Mouse (Mus musculus): ENCODE data around the gene Zfp975. TPM values are rescaled to one million over a fixed set of nuclear protein-coding genes. Genes with fewer than 3 reads are reported as not detected.

The Zfp975 gene
- polyA plus RNA-seq, 1 experiment from 2014 or later, result 9.1 TPM

Other genes starting within 250 kb of the Zfp975 start
- not detected in 2 replicates for gene 4933421I07Rik, start 244.6 kb downstream of the Zfp975 start, polyA plus RNA-seq (2015; fragmentation: Nextera tagmentation; extraction: Ambion mirVana)
- 12.9 and 14.9 TPM in 2 replicates for gene Zfp141, start 187.0 kb downstream of the Zfp975 start, polyA plus RNA-seq (2015; fragmentation: Nextera tagmentation; extraction: Ambion mirVana)
- not detected in 2 replicates for gene Gm21028, start 114.2 kb downstream of the Zfp975 start, polyA plus RNA-seq (2015; fragmentation: Nextera tagmentation; extraction: Ambion mirVana)
- 1.8 and 2.2 TPM in 2 replicates for gene Zfp977, start 100.2 kb downstream of the Zfp975 start, polyA plus RNA-seq (2015; fragmentation: Nextera tagmentation; extraction: Ambion mirVana)
- 3.7 and 3.8 TPM in 2 replicates for gene Zfp976, start 50.2 kb downstream of the Zfp975 start, polyA plus RNA-seq (2015; fragmentation: Nextera tagmentation; extraction: Ambion mirVana)
- gene Gm17067, start 34.3 kb upstream of the Zfp975 start, polyA plus RNA-seq (2015; fragmentation: Nextera tagmentation; extraction: Ambion mirVana), result not detected in 2 replicates
- gene Vmn2r62, start 100.8 kb upstream of the Zfp975 start, polyA plus RNA-seq (2015; fragmentation: Nextera tagmentation; extraction: Ambion mirVana), result not detected in 2 replicates
- gene Gm2381, start 174.5 kb upstream of the Zfp975 start, polyA plus RNA-seq (2015; fragmentation: Nextera tagmentation; extraction: Ambion mirVana), result not detected in 2 replicates
- not detected in 2 replicates for gene Vmn2r63, start 241.1 kb upstream of the Zfp975 start, polyA plus RNA-seq (2015; fragmentation: Nextera tagmentation; extraction: Ambion mirVana)

All from limb, embryonic 13.5 days (tissue).